Mouse (Mus musculus) erythroid progenitor cell, adult 5-6 weeks (primary cell): Measurements from ENCODE around the gene Dph5. TPM values are rescaled to one million over a fixed set of nuclear protein-coding genes. Genes with fewer than 3 reads are reported as not detected.

Source experiments
- ATAC-seq: replicated peaks from 2 replicates; pipeline ENCODE4 v1.8.0; 2016; ENCODE audit warnings: moderate number of reproducible peaks, mild to moderate bottlenecking, moderate TSS enrichment, inconsistent platforms; ENCODE audit not compliant: poor library complexity, low FRiP score, severe bottlenecking
- total RNA-seq, 2 experiments: library from RNA; stranded (forward) in 1 of 2; stranded (reverse) in 1 of 2; fragments of 150-400 nt in 1 of 2; fragments of 186-747, 209-891 nt in 1 of 2; gene quantifications; 2 replicates each; pipeline versions ENCODE4 v1.2.3 to v1.2.4; 2015 to 2017; ENCODE audit warnings: low replicate concordance in 2 of 2

The Dph5 gene
- total RNA-seq, 2 experiments from 2014 or later, result 1.3 to 5.3 TPM

GRCm38 (mm10) chr3:115949220-115949920, 61.7 kb downstream of the Dph5 start:
- no peak for ATAC-seq

- no peak for ATAC-seq
Observed at GRCm38 (mm10) chr3:115949921-115950877, 62.6 kb downstream of the Dph5 start.

GRCm38 (mm10) chr3:115951221-115951620, 63.6 kb downstream of the Dph5 start:
- no peak for ATAC-seq

GRCm38 (mm10) chr3:115952356-115952755, 64.7 kb downstream of the Dph5 start:
- no peak for ATAC-seq

- no peak for ATAC-seq
Observed at GRCm38 (mm10) chr3:115953088-115953487, 65.5 kb downstream of the Dph5 start.

GRCm38 (mm10) chr3:115957223-115957622, 69.6 kb downstream of the Dph5 start:
- ATAC-seq, result no peak

GRCm38 (mm10) chr3:115961311-115962027, 73.8 kb downstream of the Dph5 start:
- ATAC-seq, result no peak

- no peak for ATAC-seq
Observed at GRCm38 (mm10) chr3:115962028-115962415, 74.4 kb downstream of the Dph5 start.

- no peak for ATAC-seq
Observed at GRCm38 (mm10) chr3:115963597-115963996, 76.0 kb downstream of the Dph5 start.

- no peak for ATAC-seq
Observed at GRCm38 (mm10) chr3:115964071-115964470, 76.4 kb downstream of the Dph5 start.

- no peak for ATAC-seq
Observed at GRCm38 (mm10) chr3:115968745-115969530, 81.3 kb downstream of the Dph5 start.

- ATAC-seq, result no peak
Observed at GRCm38 (mm10) chr3:115971045-115971785, 83.6 kb downstream of the Dph5 start.

- ATAC-seq, result no peak
Observed at GRCm38 (mm10) chr3:115971891-115972646, 84.4 kb downstream of the Dph5 start.

GRCm38 (mm10) chr3:115974228-115974627, 86.6 kb downstream of the Dph5 start:
- ATAC-seq, result no peak

- ATAC-seq, result no peak
Observed at GRCm38 (mm10) chr3:115974995-115975394, 87.4 kb downstream of the Dph5 start.

- ATAC-seq, result no peak
Observed at GRCm38 (mm10) chr3:115979000-115979399, 91.4 kb downstream of the Dph5 start.

- no peak for ATAC-seq
Observed at GRCm38 (mm10) chr3:115983217-115983616, 95.6 kb downstream of the Dph5 start.
